Mouse (Mus musculus): ENCODE results near the gene Vps13d. TPM values are rescaled to one million over a fixed set of nuclear protein-coding genes. Genes with fewer than 3 reads are reported as not detected.

Gene Vps13d
- polyA plus RNA-seq, 1 experiment from 2014 or later: 15.2 TPM

GRCm38 (mm10) chr4:145050518-145051208 is 144.1 kb downstream of the Vps13d start:
- 68% methylated on average over 8 of the region's 8 CpGs for WGBS
- Histone ChIP-seq H3K27me3 (ENCODE audit: control insufficient read depth, insufficient read depth, low read length) (no peaks in the 10 kb centered on the region), H3K9ac (ENCODE audit: low read depth, low read length) (no peak overlapping the region), H3K4me2 (replicated peaks; ENCODE audit: low read depth, low read length) (no peak overlapping the region), H3K4me1 (replicated peaks; ENCODE audit: control insufficient read depth, insufficient read depth, low read length) (no peaks in the 10 kb centered on the region), H3K4me3 (ENCODE audit: low read depth, low read length) (no peak overlapping the region), H3K27ac (ENCODE audit: low read depth, low read length) (0 out of 2 replicates have a peak overlapping the region, but pooled peaks have one; percentile 7), H3K36me3 (ENCODE audit: control insufficient read depth, insufficient read depth, low read length) (no peaks in the 10 kb centered on the region), H3K9me3 (ENCODE audit: control insufficient read depth, low read length) (no peaks in the 10 kb centered on the region)
- DNase-seq (ENCODE audit: low spot score) (no peak), ATAC-seq (ENCODE audit: low FRiP score) (no peak; the same call in 1 of the 2 replicates)

GRCm38 (mm10) chr4:145047964-145048363 is 146.8 kb downstream of the Vps13d start:
- no peak overlapping the region for H3K4me2 ChIP-seq (replicated peaks; ENCODE audit: low read depth, low read length)
- H3K9me3 ChIP-seq (ENCODE audit: control insufficient read depth, low read length): no peaks in the 10 kb centered on the region
- H3K4me3 ChIP-seq (ENCODE audit: low read depth, low read length): no peak overlapping the region
- 91% methylated on average over 5 of the region's 5 CpGs for WGBS
- no peak overlapping the region for H3K9ac ChIP-seq (ENCODE audit: low read depth, low read length)
- H3K27ac ChIP-seq (ENCODE audit: low read depth, low read length): no peak overlapping the region
- no peaks in the 10 kb centered on the region for H3K4me1 ChIP-seq (replicated peaks; ENCODE audit: control insufficient read depth, insufficient read depth, low read length)
- no peak for DNase-seq (ENCODE audit: low spot score)
- no peak for ATAC-seq (ENCODE audit: low FRiP score)
- no peaks in the 10 kb centered on the region for H3K27me3 ChIP-seq (ENCODE audit: control insufficient read depth, insufficient read depth, low read length)
- no peaks in the 10 kb centered on the region for H3K36me3 ChIP-seq (ENCODE audit: control insufficient read depth, insufficient read depth, low read length)

GRCm38 (mm10) chr4:145046032-145046401 is 148.8 kb downstream of the Vps13d start:
- no peaks in the 10 kb centered on the region for H3K27me3 ChIP-seq (ENCODE audit: control insufficient read depth, insufficient read depth, low read length)
- H3K9me3 ChIP-seq (ENCODE audit: control insufficient read depth, low read length): no peaks in the 10 kb centered on the region
- DNase-seq (ENCODE audit: low spot score): no peak
- H3K4me3 ChIP-seq (ENCODE audit: low read depth, low read length): no peak overlapping the region
- ATAC-seq (ENCODE audit: low FRiP score): no peak
- H3K4me1 ChIP-seq (replicated peaks; ENCODE audit: control insufficient read depth, insufficient read depth, low read length): no peaks in the 10 kb centered on the region
- H3K9ac ChIP-seq (ENCODE audit: low read depth, low read length): no peak overlapping the region
- no peak overlapping the region for H3K4me2 ChIP-seq (replicated peaks; ENCODE audit: low read depth, low read length)
- 86% methylated on average over 7 of the region's 8 CpGs for WGBS
- H3K27ac ChIP-seq (ENCODE audit: low read depth, low read length): no peak overlapping the region
- H3K36me3 ChIP-seq (ENCODE audit: control insufficient read depth, insufficient read depth, low read length): no peaks in the 10 kb centered on the region

- H3K27ac ChIP-seq (ENCODE audit: low read depth, low read length): no peak overlapping the region
- H3K4me3 ChIP-seq (ENCODE audit: low read depth, low read length): no peak overlapping the region
- H3K9me3 ChIP-seq (ENCODE audit: control insufficient read depth, low read length): no peaks in the 10 kb centered on the region
- no peaks in the 10 kb centered on the region for H3K27me3 ChIP-seq (ENCODE audit: control insufficient read depth, insufficient read depth, low read length)
- no peak for DNase-seq (ENCODE audit: low spot score)
- no peak overlapping the region for H3K9ac ChIP-seq (ENCODE audit: low read depth, low read length)
- H3K36me3 ChIP-seq (ENCODE audit: control insufficient read depth, insufficient read depth, low read length): no peaks in the 10 kb centered on the region
- no peaks in the 10 kb centered on the region for H3K4me1 ChIP-seq (replicated peaks; ENCODE audit: control insufficient read depth, insufficient read depth, low read length)
- H3K4me2 ChIP-seq (replicated peaks; ENCODE audit: low read depth, low read length): no peak overlapping the region
- no peak for ATAC-seq (ENCODE audit: low FRiP score)
- WGBS: 77% methylated on average over 5 of the region's 5 CpGs
These were observed 149.3 kb downstream of the Vps13d start for GRCm38 (mm10) chr4:145045312-145046031.

- no peaks in the 10 kb centered on the region for H3K27me3 ChIP-seq (ENCODE audit: control insufficient read depth, insufficient read depth, low read length)
- H3K4me3 ChIP-seq (ENCODE audit: low read depth, low read length): no peak overlapping the region
- no peaks in the 10 kb centered on the region for H3K4me1 ChIP-seq (replicated peaks; ENCODE audit: control insufficient read depth, insufficient read depth, low read length)
- H3K9me3 ChIP-seq (ENCODE audit: control insufficient read depth, low read length): no peaks in the 10 kb centered on the region
- no peaks in the 10 kb centered on the region for H3K36me3 ChIP-seq (ENCODE audit: control insufficient read depth, insufficient read depth, low read length)
- H3K4me2 ChIP-seq (replicated peaks; ENCODE audit: low read depth, low read length): no peak overlapping the region
- no peak overlapping the region for H3K9ac ChIP-seq (ENCODE audit: low read depth, low read length)
- no peak overlapping the region for H3K27ac ChIP-seq (ENCODE audit: low read depth, low read length)
- WGBS: 90% methylated on average over 6 of the region's 6 CpGs
- DNase-seq (ENCODE audit: low spot score): no peak
- no peak for ATAC-seq (ENCODE audit: low FRiP score)
These were observed 153.5 kb downstream of the Vps13d start for GRCm38 (mm10) chr4:145041223-145041870.

GRCm38 (mm10) chr4:145037631-145038416 is 157.0 kb downstream of the Vps13d start:
- DNase-seq (ENCODE audit: low spot score): no peak
- 91% methylated on average over 5 of the region's 5 CpGs for WGBS
- H3K9ac ChIP-seq (ENCODE audit: low read depth, low read length): no peak overlapping the region
- no peaks in the 10 kb centered on the region for H3K36me3 ChIP-seq (ENCODE audit: control insufficient read depth, insufficient read depth, low read length)
- H3K4me2 ChIP-seq (replicated peaks; ENCODE audit: low read depth, low read length): no peak overlapping the region
- no peak for ATAC-seq (ENCODE audit: low FRiP score)
- no peaks in the 10 kb centered on the region for H3K27me3 ChIP-seq (ENCODE audit: control insufficient read depth, insufficient read depth, low read length)
- H3K4me1 ChIP-seq (replicated peaks; ENCODE audit: control insufficient read depth, insufficient read depth, low read length): no peaks in the 10 kb centered on the region
- H3K27ac ChIP-seq (ENCODE audit: low read depth, low read length): no peak overlapping the region
- H3K9me3 ChIP-seq (ENCODE audit: control insufficient read depth, low read length): no peaks in the 10 kb centered on the region
- H3K4me3 ChIP-seq (ENCODE audit: low read depth, low read length): no peak overlapping the region

GRCm38 (mm10) chr4:145037006-145037405 is 157.8 kb downstream of the Vps13d start:
- no peak overlapping the region for H3K9ac ChIP-seq (ENCODE audit: low read depth, low read length)
- 63% methylated on average over 3 of the region's 3 CpGs for WGBS
- H3K4me1 ChIP-seq (replicated peaks; ENCODE audit: control insufficient read depth, insufficient read depth, low read length): no peaks in the 10 kb centered on the region
- no peak overlapping the region for H3K4me2 ChIP-seq (replicated peaks; ENCODE audit: low read depth, low read length)
- no peaks in the 10 kb centered on the region for H3K36me3 ChIP-seq (ENCODE audit: control insufficient read depth, insufficient read depth, low read length)
- no peak overlapping the region for H3K4me3 ChIP-seq (ENCODE audit: low read depth, low read length)
- H3K27me3 ChIP-seq (ENCODE audit: control insufficient read depth, insufficient read depth, low read length): no peaks in the 10 kb centered on the region
- no peak for ATAC-seq (ENCODE audit: low FRiP score)
- no peaks in the 10 kb centered on the region for H3K9me3 ChIP-seq (ENCODE audit: control insufficient read depth, low read length)
- no peak overlapping the region for H3K27ac ChIP-seq (ENCODE audit: low read depth, low read length)
- no peak for DNase-seq (ENCODE audit: low spot score)

GRCm38 (mm10) chr4:145035450-145035849 is 159.4 kb downstream of the Vps13d start:
- Histone ChIP-seq H3K4me1 (replicated peaks; ENCODE audit: control insufficient read depth, insufficient read depth, low read length) (no peaks in the 10 kb centered on the region), H3K27me3 (ENCODE audit: control insufficient read depth, insufficient read depth, low read length) (no peaks in the 10 kb centered on the region), H3K4me3 (ENCODE audit: low read depth, low read length) (no peak overlapping the region), H3K27ac (ENCODE audit: low read depth, low read length) (no peak overlapping the region), H3K4me2 (replicated peaks; ENCODE audit: low read depth, low read length) (no peak overlapping the region), H3K36me3 (ENCODE audit: control insufficient read depth, insufficient read depth, low read length) (no peaks in the 10 kb centered on the region), H3K9ac (ENCODE audit: low read depth, low read length) (no peak overlapping the region), H3K9me3 (ENCODE audit: control insufficient read depth, low read length) (no peaks in the 10 kb centered on the region)
- 70% methylated on average over 3 of the region's 3 CpGs for WGBS
- DNase-seq (ENCODE audit: low spot score) (no peak), ATAC-seq (ENCODE audit: low FRiP score) (no peak)
